Mouse (Mus musculus) intestine, embryonic 14.5 days (tissue): ENCODE results near the gene Atxn1. TPM values are rescaled to one million over a fixed set of nuclear protein-coding genes. Genes with fewer than 3 reads are reported as not detected.

Experiments
- ATAC-seq: fragments of 200-750 bp; cut with Nextera tagmentation; replicated peaks from 2 replicates; pipeline ENCODE4 v1.8.0; 2017; ENCODE audit warnings: low read depth, moderate number of reproducible peaks, moderate TSS enrichment, moderate library complexity; ENCODE audit not compliant: low FRiP score, low TSS enrichment
- DNase-seq: peaks from one replicate; pipeline ENCODE4 v3.0.0-alpha.2; 2018; ENCODE audit warnings: low spot score
- H3K27ac ChIP-seq: fragments of 300-500 bp; sonication (generic); 2 replicates; pipeline ENCODE4 v1.5.1; 2014; ENCODE audit warnings: low read depth, mild to moderate bottlenecking, control low read depth
- H3K27me3 ChIP-seq: fragments of 300-500 bp; sonication (generic); replicated peaks from 2 replicates; pipeline ENCODE4 v1.6.1; 2014; ENCODE audit warnings: low read length, control low read depth; ENCODE audit not compliant: control insufficient read depth, insufficient read depth
- H3K36me3 ChIP-seq: fragments of 300-500 bp; sonication (generic); 2 replicates; pipeline ENCODE4 v1.6.1; 2014; ENCODE audit warnings: low read length, control low read depth; ENCODE audit not compliant: control insufficient read depth, insufficient read depth
- H3K4me1 ChIP-seq: fragments of 300-500 bp; sonication (generic); replicated peaks from 2 replicates; pipeline ENCODE4 v1.6.1; 2014; ENCODE audit warnings: low read length, control low read depth, mixed read lengths; ENCODE audit not compliant: control insufficient read depth, insufficient read depth
- H3K4me2 ChIP-seq: fragments of 300-500 bp; sonication (generic); 2 replicates; pipeline ENCODE4 v1.6.1; 2014; ENCODE audit warnings: low read length
- H3K4me3 ChIP-seq: fragments of 300-500 bp; sonication (generic); 2 replicates; pipeline ENCODE4 v1.5.1; 2014; ENCODE audit warnings: low read depth, low read length, control low read depth, mixed read lengths
- H3K9ac ChIP-seq: fragments of 300-500 bp; sonication (generic); 2 replicates; pipeline ENCODE4 v1.6.1; 2014; ENCODE audit warnings: mild to moderate bottlenecking, low read length
- H3K9me3 ChIP-seq: fragments of 300-500 bp; sonication (generic); 2 replicates; pipeline ENCODE4 v1.6.1; 2016; ENCODE audit warnings: low read length, control low read depth; ENCODE audit not compliant: control insufficient read depth
- WGBS: fragments of 180-500 bp; shearing (Covaris S2); extraction: QIAGEN DNeasy Blood & Tissue Kit; methylation state at CpG from one replicate; pipeline ENCODE4 v1.1.7; 2014; 5-methylcytosine and 5-hydroxymethylcytosine counted together
- polyA plus RNA-seq: library from polyadenylated mRNA; unstranded; fragments of >200 nt; fragmentation: Nextera tagmentation; extraction: Ambion mirVana; gene quantifications from 2 replicates; pipeline ENCODE4 v1.2.1, GENCODE M21; 2014

The Atxn1 gene
- polyA plus RNA-seq, 1 experiment from 2014 or later: 4.8 TPM

- Histone ChIP-seq H3K27me3 (no peaks in the 10 kb centered on the region), H3K9ac (no peak overlapping the region), H3K36me3 (no peaks in the 10 kb centered on the region), H3K27ac (no peak overlapping the region), H3K4me3 (no peak overlapping the region), H3K4me2 (no peak overlapping the region), H3K9me3 (no peaks in the 10 kb centered on the region), H3K4me1 (no peaks in the 10 kb centered on the region)
- DNase-seq (no peak), ATAC-seq (no peak)
- WGBS: 81% methylated on average over 12 of the region's 12 CpGs
Measured at GRCm38 (mm10) chr13:45694921-45695437, 269.8 kb downstream of the Atxn1 start.

DNA sequence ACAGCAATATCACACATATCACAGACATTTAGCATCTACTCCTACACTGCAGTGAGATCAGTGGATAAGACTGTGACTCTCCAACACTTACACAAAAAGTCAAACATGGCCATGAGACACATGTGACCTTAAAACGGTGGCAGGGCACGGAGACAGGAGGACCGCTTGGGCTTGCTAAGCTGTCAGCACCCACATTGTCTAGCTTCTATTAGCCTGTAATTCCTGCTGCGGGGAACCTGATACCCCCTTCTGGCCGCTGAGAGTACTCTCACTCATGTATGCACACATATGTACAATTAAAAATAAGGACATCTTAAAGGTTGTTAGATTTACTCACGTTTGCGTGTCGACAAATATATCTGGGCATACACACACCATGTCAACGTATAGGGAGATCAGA, 270.9 kb downstream of the Atxn1 start:
- 92% methylated on average over 9 of the region's 9 CpGs for WGBS
- no peaks in the 10 kb centered on the region for H3K27me3 ChIP-seq
- H3K4me1 ChIP-seq: no peaks in the 10 kb centered on the region
- no peak for ATAC-seq
- no peak overlapping the region for H3K4me3 ChIP-seq
- DNase-seq: no peak
- no peak overlapping the region for H3K27ac ChIP-seq
- no peak overlapping the region for H3K4me2 ChIP-seq
- no peaks in the 10 kb centered on the region for H3K36me3 ChIP-seq
- no peaks in the 10 kb centered on the region for H3K9me3 ChIP-seq
- no peak overlapping the region for H3K9ac ChIP-seq

DNA sequence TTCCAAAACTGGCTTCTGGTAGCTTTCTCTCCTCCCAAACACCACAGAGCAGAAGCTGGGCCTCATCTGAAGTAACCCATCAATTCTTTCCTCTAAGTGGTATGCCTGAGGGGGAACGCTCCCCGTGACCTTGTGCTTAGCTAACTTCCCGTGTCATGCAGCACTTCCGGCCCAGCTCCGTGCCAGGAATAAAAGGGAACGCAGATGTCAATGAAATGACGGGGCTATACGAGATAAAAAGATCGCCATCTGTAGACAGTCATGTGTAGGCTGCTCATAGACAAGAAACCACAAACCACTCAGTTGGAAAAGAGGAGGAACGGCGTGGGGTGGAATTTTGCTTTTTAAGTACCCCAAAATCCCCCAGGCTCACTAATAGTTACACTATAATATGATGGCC, 271.3 kb downstream of the Atxn1 start:
- Histone ChIP-seq H3K4me3 (no peak overlapping the region), H3K4me2 (no peak overlapping the region), H3K9ac (no peak overlapping the region), H3K27ac (no peak overlapping the region), H3K9me3 (no peaks in the 10 kb centered on the region), H3K36me3 (no peaks in the 10 kb centered on the region), H3K4me1 (no peaks in the 10 kb centered on the region), H3K27me3 (no peaks in the 10 kb centered on the region)
- 70% methylated on average over 11 of the region's 11 CpGs for WGBS
- DNase-seq (no peak), ATAC-seq (no peak)

DNA sequence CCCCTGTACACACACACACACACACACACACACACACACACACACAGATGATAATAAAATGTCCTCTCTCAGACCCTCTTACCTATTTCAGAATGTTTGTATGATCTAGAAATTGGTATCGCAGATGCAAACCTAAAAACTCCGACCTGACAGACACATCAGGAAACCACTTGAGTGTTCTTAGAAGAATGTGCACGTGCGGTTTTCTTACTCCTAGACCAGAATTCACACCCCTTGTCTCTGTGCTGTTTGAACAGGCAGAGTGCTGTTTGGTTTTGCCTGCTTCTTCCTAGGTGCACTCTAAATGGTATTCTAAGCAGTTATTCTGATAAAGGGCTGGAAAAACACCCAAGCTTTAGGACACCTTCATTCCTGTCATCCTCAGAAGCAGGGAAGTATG, 271.7 kb downstream of the Atxn1 start:
- Histone ChIP-seq H3K36me3 (no peaks in the 10 kb centered on the region), H3K4me3 (no peak overlapping the region), H3K9me3 (no peaks in the 10 kb centered on the region), H3K27me3 (no peaks in the 10 kb centered on the region), H3K9ac (no peak overlapping the region), H3K4me1 (no peaks in the 10 kb centered on the region), H3K4me2 (no peak overlapping the region), H3K27ac (no peak overlapping the region)
- 76% methylated on average over 4 of the region's 4 CpGs for WGBS
- no peak for DNase-seq
- ATAC-seq: no peak

GRCm38 (mm10) chr13:45692440-45692839, 272.4 kb downstream of the Atxn1 start:
- Histone ChIP-seq H3K4me2 (no peak overlapping the region), H3K4me3 (no peak overlapping the region), H3K36me3 (no peaks in the 10 kb centered on the region), H3K4me1 (no peaks in the 10 kb centered on the region), H3K27me3 (no peaks in the 10 kb centered on the region), H3K9ac (no peak overlapping the region), H3K9me3 (no peaks in the 10 kb centered on the region), H3K27ac (no peak overlapping the region)
- WGBS: 67% methylated on average over 9 of the region's 9 CpGs
- DNase-seq: no peak
- no peak for ATAC-seq

- no peaks in the 10 kb centered on the region for H3K36me3 ChIP-seq
- no peak overlapping the region for H3K4me2 ChIP-seq
- ATAC-seq (no peak), DNase-seq (no peak)
- no peak overlapping the region for H3K9ac ChIP-seq
- 83% methylated on average over 1 of the region's 1 CpGs for WGBS
- no peaks in the 10 kb centered on the region for H3K27me3 ChIP-seq
- H3K4me1 ChIP-seq: no peaks in the 10 kb centered on the region
- no peak overlapping the region for H3K4me3 ChIP-seq
- no peak overlapping the region for H3K27ac ChIP-seq
- no peaks in the 10 kb centered on the region for H3K9me3 ChIP-seq
Measured at GRCm38 (mm10) chr13:45690426-45690825, 274.4 kb downstream of the Atxn1 start.

DNA sequence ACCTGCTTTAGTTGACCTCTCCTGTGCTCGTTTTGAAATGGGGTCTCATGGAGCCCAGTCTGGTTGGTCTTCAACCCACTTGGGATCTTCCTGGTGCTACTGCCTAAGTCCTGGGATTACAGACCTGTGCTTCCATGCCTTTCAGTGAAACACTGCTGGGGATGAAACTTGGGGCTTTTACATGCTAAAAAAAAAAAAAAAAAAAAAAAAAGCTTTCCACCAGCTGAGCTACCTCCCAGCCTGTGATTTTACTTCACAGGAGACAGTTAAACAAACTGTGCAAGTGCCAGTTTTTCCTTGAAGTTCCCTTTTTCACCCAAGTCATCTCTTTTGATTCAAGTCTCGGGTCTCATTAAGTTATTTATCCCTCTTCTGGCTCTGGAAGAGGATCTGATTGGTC, 275.9 kb downstream of the Atxn1 start:
- Histone ChIP-seq H3K4me3 (no peak overlapping the region), H3K9ac (no peak overlapping the region), H3K27ac (no peak overlapping the region), H3K4me1 (no peaks in the 10 kb centered on the region), H3K36me3 (no peaks in the 10 kb centered on the region), H3K9me3 (no peaks in the 10 kb centered on the region), H3K4me2 (no peak overlapping the region), H3K27me3 (no peaks in the 10 kb centered on the region)
- ATAC-seq: no peak
- WGBS: 75% methylated on average over 2 of the region's 2 CpGs
- no peak for DNase-seq

GRCm38 (mm10) chr13:45687581-45687980, 277.2 kb downstream of the Atxn1 start:
- no peak overlapping the region for H3K9ac ChIP-seq
- no peaks in the 10 kb centered on the region for H3K36me3 ChIP-seq
- no peaks in the 10 kb centered on the region for H3K4me1 ChIP-seq
- H3K4me2 ChIP-seq: no peak overlapping the region
- H3K9me3 ChIP-seq: no peaks in the 10 kb centered on the region
- no peaks in the 10 kb centered on the region for H3K27me3 ChIP-seq
- WGBS: 93% methylated on average over 8 of the region's 8 CpGs
- H3K27ac ChIP-seq: no peak overlapping the region
- no peak for ATAC-seq
- no peak overlapping the region for H3K4me3 ChIP-seq
- no peak for DNase-seq

- DNase-seq (no peak), ATAC-seq (no peak)
- no peak overlapping the region for H3K9ac ChIP-seq
- no peak overlapping the region for H3K4me2 ChIP-seq
- H3K36me3 ChIP-seq: no peaks in the 10 kb centered on the region
- no peak overlapping the region for H3K27ac ChIP-seq
- H3K27me3 ChIP-seq: no peaks in the 10 kb centered on the region
- H3K4me3 ChIP-seq: no peak overlapping the region
- 36% methylated on average over 3 of the region's 3 CpGs for WGBS
- no peaks in the 10 kb centered on the region for H3K4me1 ChIP-seq
- H3K9me3 ChIP-seq: no peaks in the 10 kb centered on the region
Measured at GRCm38 (mm10) chr13:45686309-45686582, 278.6 kb downstream of the Atxn1 start.
